Mouse (Mus musculus) ES-E14 (cell line): ENCODE results near the gene Frmpd4.

Source experiments
- HCFC1 ChIP-seq: IDR thresholded peaks from 2 replicates; pipeline ENCODE4 v1.6.1; 2012; ENCODE audit warnings: low read length, inconsistent platforms, borderline replicate concordance; ENCODE audit not compliant: insufficient read depth
- ZC3H11A ChIP-seq: IDR thresholded peaks from 2 replicates; pipeline ENCODE4 v1.6.1; 2012; ENCODE audit warnings: low read depth, mild to moderate bottlenecking, inconsistent platforms, low read length, borderline replicate concordance
- ZNF384 ChIP-seq: IDR thresholded peaks from 2 replicates; pipeline ENCODE4 v1.6.1; 2012; ENCODE audit warnings: low read depth, low read length, inconsistent platforms

GRCm38 (mm10) chrX:168123589-168123965 lies 453.5 kb downstream of the Frmpd4 start:
- TF ChIP-seq ZNF384 (no peak), HCFC1 (no peak), ZC3H11A (no peak)
